Mouse (Mus musculus): ENCODE results near the gene Ttc34.

The Ttc34 gene

GRCm38 (mm10) chr4:154890887-154891286, 53.6 kb downstream of the Ttc34 start:
- no peak for DNase-seq (ENCODE audit: low read depth in 1 of 2, low spot score in 2 of 2)

GRCm38 (mm10) chr4:154895549-154895948, 58.3 kb downstream of the Ttc34 start:
- no peak for DNase-seq (ENCODE audit: low read depth in 1 of 2, low spot score in 2 of 2)

GRCm38 (mm10) chr4:154897676-154898465, 60.6 kb downstream of the Ttc34 start:
- DNase-seq (ENCODE audit: low read depth in 1 of 2, low spot score in 2 of 2): no peak

GRCm38 (mm10) chr4:154898506-154899446, 61.5 kb downstream of the Ttc34 start, which contains the start of gene Fam213b:
Gene Fam213b, minus strand, starts transcription at chr4:154899135.
- peak in 1 of 2 experiments; percentile 60 for DNase-seq (ENCODE audit: low read depth in 1 of 2, low spot score in 2 of 2)

- DNase-seq (ENCODE audit: low read depth in 1 of 2, low spot score in 2 of 2): no peak
Measured at GRCm38 (mm10) chr4:154902371-154902770, 65.1 kb downstream of the Ttc34 start.

- peak; percentile 59 to 76 for DNase-seq (ENCODE audit: low read depth in 1 of 2, low spot score in 2 of 2)
Measured at GRCm38 (mm10) chr4:154904185-154905071, 67.2 kb downstream of the Ttc34 start.

- DNase-seq (ENCODE audit: low read depth in 1 of 2, low spot score in 2 of 2): no peak
Measured at GRCm38 (mm10) chr4:154907833-154908232, 70.6 kb downstream of the Ttc34 start.

- DNase-seq (ENCODE audit: low read depth in 1 of 2, low spot score in 2 of 2): no peak
Measured at GRCm38 (mm10) chr4:154908490-154908889, 71.2 kb downstream of the Ttc34 start.

GRCm38 (mm10) chr4:154910606-154911522, 73.6 kb downstream of the Ttc34 start:
- DNase-seq (ENCODE audit: low read depth in 1 of 2, low spot score in 2 of 2): peak; percentile 73 to 80

- DNase-seq (ENCODE audit: low read depth in 1 of 2, low spot score in 2 of 2): no peak
Measured at GRCm38 (mm10) chr4:154911644-154912043, 74.4 kb downstream of the Ttc34 start.

GRCm38 (mm10) chr4:154913845-154914244, 76.6 kb downstream of the Ttc34 start:
- no peak for DNase-seq (ENCODE audit: low read depth in 1 of 2, low spot score in 2 of 2)

GRCm38 (mm10) chr4:154914252-154914651, 77.0 kb downstream of the Ttc34 start:
- no peak for DNase-seq (ENCODE audit: low read depth in 1 of 2, low spot score in 2 of 2)

- DNase-seq (ENCODE audit: low read depth in 1 of 2, low spot score in 2 of 2): no peak
Measured at GRCm38 (mm10) chr4:154914707-154915106, 77.4 kb downstream of the Ttc34 start.

GRCm38 (mm10) chr4:154915286-154915685, 78.0 kb downstream of the Ttc34 start:
- DNase-seq (ENCODE audit: low read depth in 1 of 2, low spot score in 2 of 2): no peak

GRCm38 (mm10) chr4:154916662-154917061, 79.4 kb downstream of the Ttc34 start:
- no peak for DNase-seq (ENCODE audit: low read depth in 1 of 2, low spot score in 2 of 2)
